Mouse (Mus musculus) heart, adult 2 months (tissue): ENCODE results near the gene Tmem130.

Experiments
- CTCF ChIP-seq: fragments of 200-600 bp; IDR thresholded peaks from 2 replicates; pipeline ENCODE4 v1.8.1; 2022; ENCODE audit warnings: antibody characterized with exemption, mild to moderate bottlenecking, moderate library complexity
- POLR2A ChIP-seq: fragments of 200-500 bp; IDR thresholded peaks from 2 replicates; pipeline ENCODE4 v1.6.1; 2011; ENCODE audit warnings: mild to moderate bottlenecking, low read depth, low read length, control low read depth; ENCODE audit not compliant: insufficient read depth

DNA sequence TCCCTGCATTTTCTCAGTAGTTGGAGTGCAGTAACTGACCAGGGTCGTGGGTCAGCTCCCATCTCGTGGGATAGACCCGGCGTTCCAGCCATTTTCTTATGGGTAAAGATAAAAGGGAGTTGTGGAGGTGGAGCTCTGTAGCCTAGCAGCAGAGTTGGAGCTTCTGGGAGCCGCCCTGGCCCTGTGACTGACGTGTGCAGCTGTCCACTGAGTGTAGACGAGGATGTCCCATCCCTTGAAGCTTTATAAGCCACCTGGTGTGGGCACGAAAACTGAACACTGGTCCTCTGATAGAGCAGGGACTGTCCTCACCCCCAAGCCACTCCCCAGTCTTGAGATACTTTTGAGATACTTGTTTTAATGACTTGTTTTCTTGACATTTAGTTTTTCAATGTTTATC, 19.0 kb upstream of the Tmem130 start:
- TF ChIP-seq CTCF (no peak), POLR2A (no peak)
